Mouse (Mus musculus) kidney, adult 8-10 months (tissue): ENCODE data around the gene Atp6v1g3.

ENCODE experiments used
- DNase-seq, 2 experiments: peaks; one replicate each; pipeline ENCODE4 v3.0.0; 2022

Atp6v1g3 gene

DNA sequence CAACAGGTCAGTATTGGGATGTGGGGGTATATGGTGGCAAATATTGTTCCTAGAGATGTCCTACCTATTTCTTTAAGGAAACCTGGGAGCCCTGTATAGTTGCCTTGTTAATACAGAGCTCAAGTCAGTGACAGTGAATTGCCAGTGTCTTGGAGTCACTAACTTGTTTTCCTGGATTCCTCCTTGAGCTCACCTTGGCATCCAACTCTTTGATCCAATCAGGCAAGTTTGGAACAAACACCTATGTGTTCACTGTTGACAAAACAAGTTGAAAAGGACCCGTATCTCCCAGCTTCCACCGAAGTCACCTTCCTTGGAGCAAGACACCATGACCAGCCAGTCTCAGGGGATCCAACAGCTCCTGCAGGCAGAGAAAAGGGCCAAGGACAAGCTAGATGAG is at the start of gene Atp6v1g3:
Gene Atp6v1g3 (plus strand): TSS at position 301 of the 400 bp plus-strand sequence.
- DNase-seq = peak in 1 of 2 experiments; percentile 6

DNA sequence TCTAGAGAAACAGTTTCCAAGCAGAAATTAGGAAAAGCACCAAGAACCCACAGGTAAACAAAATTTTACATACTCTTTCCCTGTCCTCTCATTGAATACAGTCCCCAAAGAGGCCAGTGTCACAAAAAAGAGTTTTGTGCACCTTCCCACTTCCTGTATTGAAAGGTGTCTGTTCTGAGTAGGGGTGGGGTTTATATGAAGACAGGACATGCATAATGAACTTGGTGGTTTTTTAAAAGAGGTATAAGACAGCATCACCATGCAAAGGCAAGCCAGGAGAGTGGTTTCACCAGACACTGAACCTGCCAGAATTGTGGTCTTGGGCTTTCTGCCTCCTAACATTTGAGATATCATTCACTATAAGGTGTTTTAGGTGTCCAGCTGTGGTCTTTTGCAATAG is 40.5 kb upstream of the Atp6v1g3 start:
- no peak for DNase-seq

- no peak for DNase-seq
Observed at GRCm38 (mm10) chr1:138237252-138237651, 36.3 kb upstream of the Atp6v1g3 start.

- peak in 1 of 2 experiments; percentile 46 for DNase-seq
Observed at GRCm38 (mm10) chr1:138243947-138244346, 29.6 kb upstream of the Atp6v1g3 start.

DNA sequence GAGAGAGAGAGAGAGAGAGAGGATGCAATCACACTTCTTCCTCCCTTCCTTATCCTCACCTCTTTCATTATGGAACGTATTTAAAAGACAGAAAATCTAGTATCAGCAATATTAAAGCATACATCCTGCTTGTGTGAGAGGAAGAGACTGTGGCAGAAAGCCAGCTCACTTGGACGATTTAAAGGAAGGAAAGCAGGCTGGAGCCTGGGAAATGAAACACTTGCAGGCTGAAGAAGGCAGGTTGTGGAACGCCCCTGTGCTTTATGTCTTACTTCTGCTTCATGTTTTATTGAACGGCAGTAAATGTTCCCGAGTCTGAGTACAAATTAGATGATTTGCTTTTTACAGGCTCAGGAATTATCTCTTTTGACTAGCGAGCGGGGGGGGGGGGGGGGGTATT is 29.1 kb upstream of the Atp6v1g3 start:
- peak in 1 of 2 experiments; percentile 9 for DNase-seq

DNA sequence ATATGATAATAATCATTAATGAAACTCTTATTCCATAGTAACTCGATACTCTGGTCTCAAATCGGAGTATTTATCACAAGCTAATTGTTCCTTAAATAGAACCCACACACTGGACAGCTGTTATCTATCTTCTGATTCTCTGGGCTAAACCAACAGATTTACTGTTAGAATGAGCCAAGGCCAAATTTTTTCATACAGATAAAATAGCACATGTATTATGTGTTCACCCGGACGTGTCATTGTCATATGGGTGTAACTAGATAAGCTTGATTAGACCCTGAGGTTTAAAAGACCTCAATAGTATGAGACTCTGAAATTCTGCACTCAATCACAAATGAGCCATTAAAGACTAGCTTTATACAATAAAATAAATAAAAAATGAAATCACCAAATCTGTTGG is 28.4 kb upstream of the Atp6v1g3 start:
- no peak for DNase-seq

DNA sequence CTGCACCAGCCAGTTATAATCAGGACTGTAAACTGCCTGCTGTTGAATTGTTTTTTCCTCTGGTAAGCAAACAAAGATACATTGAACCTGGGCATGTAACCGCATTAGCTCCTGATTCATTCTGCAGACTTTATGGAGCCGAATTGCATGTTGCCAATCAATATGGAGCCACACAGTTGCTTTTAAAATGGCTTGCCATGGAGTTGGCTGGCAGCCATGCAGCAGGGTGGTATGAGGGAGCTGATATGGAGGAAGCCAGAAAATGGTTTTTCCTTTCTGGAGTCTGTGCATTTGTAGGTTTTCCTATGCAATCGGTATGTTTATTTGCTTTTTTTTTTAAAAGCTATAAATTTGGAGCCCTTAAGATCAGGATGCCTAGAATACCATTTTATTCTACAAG is 28.0 kb upstream of the Atp6v1g3 start:
- DNase-seq = no peak

DNA sequence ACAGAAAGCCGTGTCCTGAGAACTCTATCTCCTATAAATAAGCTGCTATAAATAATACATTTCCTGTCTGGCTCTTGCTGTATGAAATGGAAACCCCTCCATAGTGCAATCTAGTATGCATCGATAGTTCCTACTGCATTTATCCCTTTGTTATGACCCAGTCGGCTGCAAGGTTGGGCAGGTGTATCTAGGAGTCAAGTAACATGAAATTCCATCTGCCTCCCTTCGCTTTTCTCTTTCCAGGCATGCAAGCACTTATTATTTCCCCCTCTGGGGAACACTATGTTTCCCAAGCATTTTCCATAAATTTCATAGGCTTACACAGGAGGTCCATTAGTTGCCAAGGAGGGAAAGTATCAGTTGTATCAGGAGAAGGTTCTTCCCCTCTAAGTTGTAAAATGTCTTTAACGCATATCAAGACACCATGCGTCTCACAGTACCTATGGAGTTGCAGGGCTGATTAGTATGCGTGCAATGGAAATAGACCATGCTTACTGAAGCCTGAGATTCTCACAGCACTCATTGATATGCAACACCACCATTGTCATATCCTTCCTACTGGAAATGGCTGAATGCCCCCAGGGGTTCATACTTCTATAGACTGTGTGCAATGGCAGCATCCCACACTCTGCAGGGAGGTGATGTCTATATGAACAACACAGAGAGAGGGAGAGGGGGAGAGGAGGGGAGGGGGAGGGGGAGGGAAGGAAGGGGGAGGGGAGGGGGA is 26.9 kb upstream of the Atp6v1g3 start:
- no peak for DNase-seq

DNA sequence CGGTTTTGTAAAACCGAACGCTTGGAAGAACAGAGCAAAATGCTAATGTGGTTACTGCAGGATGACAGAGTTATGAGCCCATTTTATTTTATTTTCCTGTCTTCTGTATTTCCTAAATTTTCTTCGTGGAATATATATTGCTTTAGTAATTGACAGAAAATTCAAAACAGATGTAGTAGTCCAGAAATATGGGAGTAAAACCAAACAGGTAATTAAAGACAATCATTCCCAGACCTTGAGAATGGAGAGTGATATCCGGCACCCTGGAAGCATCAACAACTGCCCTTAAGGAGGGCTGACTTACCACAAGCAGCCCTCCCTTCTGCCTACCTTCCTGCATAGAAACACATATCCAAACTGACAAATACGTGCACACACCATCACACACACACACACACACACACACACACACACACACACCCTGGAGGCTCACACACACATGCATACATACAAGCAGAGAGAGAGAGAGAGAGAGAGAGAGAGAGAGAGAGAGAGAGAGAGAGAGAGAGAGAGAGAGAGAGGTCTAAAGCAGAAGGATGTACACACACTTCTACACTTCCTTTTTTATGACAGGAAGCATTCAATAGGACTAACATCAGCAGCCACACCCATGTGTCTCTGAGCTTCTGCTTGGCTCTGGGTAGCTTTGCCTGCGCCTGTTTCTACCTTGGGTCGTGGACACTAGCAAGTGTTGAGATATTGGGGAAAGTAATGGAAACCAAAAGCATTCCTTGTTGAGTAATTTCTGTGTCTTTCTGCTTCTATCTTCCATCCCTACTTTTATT is 25.6 kb upstream of the Atp6v1g3 start:
- no peak for DNase-seq

DNA sequence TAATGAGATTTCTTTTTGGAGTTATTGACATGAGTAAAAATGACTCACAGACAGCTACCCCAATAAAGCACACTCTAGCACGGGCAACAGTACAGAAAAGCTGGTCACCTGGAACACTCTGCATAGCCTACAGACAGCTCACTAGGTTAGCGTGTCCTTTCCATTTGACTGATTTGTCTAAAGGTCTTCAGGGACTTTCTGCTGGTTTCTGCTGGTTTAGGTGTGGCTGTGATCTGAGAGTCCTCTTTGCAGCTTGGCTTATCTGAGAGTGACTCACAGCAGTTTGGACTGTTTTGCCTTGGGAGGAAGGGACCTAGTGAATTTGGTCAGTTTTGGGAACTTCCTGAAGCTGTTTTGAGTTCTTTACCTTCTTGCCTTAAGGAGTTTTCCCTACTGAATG is 24.8 kb upstream of the Atp6v1g3 start:
- peak; percentile 22 to 29 for DNase-seq

- DNase-seq = no peak
Observed at GRCm38 (mm10) chr1:138250951-138251350, 22.6 kb upstream of the Atp6v1g3 start.

DNA sequence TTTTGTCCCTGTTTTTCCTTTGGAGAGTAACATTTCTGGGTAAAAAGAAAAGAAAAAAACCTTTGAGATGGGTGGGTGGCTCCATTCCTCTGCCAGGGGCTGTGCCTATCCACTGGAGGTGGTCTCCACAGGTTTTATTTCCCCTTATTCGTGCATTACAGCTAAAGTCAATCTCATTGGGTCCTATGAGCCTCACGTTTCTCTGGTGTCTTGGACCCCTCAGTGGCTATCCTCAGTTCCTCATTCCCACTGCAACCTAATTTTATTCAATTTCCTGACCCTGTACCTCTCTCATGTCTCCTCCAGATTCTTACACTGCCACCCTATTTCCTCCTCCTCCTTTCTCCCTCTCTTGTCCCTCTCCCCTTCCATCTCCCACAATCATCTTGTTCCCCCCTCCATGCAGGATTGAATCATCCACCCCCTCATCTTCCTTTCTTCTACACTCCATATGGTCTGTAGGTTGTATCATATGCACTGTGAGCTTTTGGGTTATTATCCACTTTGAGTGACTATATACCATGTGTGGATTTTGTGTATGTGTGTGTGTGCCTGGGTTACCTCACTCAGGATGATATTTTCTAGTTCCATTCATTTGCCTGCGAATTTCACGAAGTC is 17.3 kb upstream of the Atp6v1g3 start:
- DNase-seq = no peak

DNA sequence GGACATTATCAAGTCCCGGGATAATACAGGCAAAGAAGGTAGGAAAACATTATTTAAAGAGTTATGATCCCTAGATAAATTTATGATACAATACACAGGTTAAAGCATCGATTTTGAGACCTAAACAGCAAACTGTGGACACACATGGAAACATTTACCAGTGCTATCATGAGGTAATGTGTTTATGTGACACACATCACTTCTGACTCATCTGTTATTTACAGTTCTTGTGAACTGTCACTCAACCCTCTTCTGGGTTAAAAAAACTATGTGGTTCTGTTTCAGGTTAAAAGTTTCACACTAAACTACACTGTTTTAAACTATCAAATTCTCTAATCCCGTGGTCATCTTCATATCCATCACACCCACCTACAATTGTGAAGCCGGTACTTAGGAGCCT is 14.8 kb upstream of the Atp6v1g3 start:
- no peak for DNase-seq

DNA sequence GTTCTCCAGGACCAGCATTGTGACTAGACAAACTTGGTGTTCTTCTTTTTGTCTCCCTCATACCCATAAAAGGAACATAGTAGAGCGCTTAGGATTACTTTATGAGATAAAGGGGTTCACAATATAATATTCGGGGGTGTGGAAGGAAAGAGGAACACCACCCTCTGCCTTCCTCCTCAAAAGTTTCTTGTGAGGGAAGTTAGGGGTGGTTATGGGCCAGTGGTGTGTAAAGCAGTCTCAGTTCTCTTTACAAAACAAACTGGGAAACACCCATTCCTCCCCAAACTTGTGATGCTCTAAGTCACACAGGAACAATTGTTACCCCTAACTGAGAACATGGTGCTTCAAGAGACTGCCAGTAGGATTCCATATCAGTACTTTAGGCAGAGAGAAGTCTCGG is 12.0 kb upstream of the Atp6v1g3 start:
- DNase-seq = no peak

GRCm38 (mm10) chr1:138262408-138262807 is 11.1 kb upstream of the Atp6v1g3 start:
- no peak for DNase-seq

- DNase-seq = no peak
Observed at GRCm38 (mm10) chr1:138267465-138268055, 6.0 kb upstream of the Atp6v1g3 start.

- DNase-seq = no peak
Observed at GRCm38 (mm10) chr1:138274930-138275329, 1.4 kb downstream of the Atp6v1g3 start.

DNA sequence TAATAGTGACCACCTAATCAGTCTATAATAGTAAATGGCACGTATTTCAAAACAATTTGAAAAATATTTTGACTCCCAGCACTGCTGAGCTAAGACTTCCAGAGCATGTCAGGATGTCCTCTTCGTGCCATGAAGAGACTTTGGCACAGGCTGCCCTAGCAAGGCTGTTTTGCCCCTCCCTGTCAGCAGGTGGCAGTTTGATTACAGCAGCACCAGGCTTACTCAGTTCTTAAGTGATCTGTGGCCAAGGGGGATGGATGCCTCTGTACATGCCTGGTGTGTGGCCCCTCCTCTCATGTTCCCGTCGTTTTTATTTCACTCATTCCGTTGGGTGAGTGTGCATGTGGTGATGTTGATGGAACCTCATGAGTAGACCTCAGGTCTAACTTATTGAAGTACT is 2.3 kb downstream of the Atp6v1g3 start:
- peak in 1 of 2 experiments; percentile 25 for DNase-seq

- no peak for DNase-seq
Observed at GRCm38 (mm10) chr1:138281139-138281538, 7.6 kb downstream of the Atp6v1g3 start.

DNA sequence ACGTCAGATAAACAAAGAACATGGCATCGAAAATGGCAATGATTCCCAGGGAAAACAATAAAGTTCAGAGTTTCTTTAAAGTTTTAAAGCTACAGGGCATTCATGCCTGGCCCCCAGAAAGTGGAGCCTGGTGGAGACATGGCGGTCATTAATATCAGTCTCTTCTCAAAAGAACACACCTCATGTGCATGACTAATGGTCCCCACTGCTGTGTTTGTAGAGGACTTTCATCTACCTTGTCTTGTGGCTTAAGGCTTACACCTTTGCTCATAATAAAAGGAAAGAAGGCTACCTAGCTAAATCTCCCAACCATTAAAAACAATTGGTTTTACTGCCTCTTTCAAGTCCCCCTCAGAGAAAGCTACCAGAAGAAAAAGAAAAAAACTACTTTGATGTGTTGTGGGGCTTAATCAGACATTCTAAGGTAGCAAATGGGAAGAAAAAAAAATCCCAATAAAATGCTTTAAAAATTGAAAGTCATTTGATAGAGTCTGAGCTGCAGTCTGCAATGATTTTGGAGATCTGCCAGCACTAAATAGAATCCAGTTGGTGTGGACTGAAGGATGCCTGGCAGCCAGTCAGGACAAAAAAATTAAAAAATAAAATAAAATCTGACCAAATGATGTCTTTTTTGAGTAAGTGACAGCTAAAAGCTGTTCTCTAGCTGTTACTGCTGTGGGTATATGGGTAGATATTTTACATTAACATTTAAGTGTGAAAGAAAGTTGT is 9.0 kb downstream of the Atp6v1g3 start:
- DNase-seq = no peak

GRCm38 (mm10) chr1:138287665-138288064 is 14.1 kb downstream of the Atp6v1g3 start:
- no peak for DNase-seq

DNA sequence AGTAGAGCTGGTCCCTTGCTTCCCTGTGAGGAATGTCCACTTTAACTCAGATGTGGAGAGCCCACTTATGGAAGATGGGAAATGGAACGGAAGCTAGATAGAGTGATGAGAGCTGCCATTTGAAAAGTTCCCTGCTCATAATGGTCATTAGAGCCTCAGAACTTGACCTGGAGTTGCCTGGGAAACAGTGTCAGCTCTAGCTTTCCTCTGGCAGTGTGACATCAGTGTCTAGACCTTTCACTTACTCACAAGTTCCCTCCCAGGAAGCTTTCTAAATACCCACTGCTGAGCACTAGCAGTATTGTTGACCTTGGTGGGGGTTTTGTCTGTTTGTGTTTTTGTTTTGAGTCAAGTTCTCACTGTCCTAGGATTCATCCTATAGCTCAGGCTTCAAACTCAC is 15.2 kb downstream of the Atp6v1g3 start:
- no peak for DNase-seq
